Mouse (Mus musculus) small intestine, adult 2 months (tissue): Measurements from ENCODE around the gene Recql. TPM values are rescaled to one million over a fixed set of nuclear protein-coding genes. Genes with fewer than 3 reads are reported as not detected.
"Not testable (repeated sequence)": the region's sequence is repeated elsewhere in the genome, so short reads cannot be mapped to it uniquely, and the experiment has no call there.

Source experiments
- H3K27ac ChIP-seq: fragments of 200-500 bp; 2 replicates; pipeline ENCODE4 v1.5.1; 2012; ENCODE audit warnings: low read depth, low read length, control low read depth, inconsistent platforms; ENCODE audit not compliant: insufficient read depth
- H3K27me3 ChIP-seq: fragments of 200-500 bp; 2 replicates; pipeline ENCODE4 v1.6.1; 2012; ENCODE audit warnings: mild to moderate bottlenecking, moderate library complexity, low read length, inconsistent platforms; ENCODE audit not compliant: control insufficient read depth, insufficient read depth
- H3K36me3 ChIP-seq: fragments of 200-500 bp; 2 replicates; pipeline ENCODE4 v1.6.1; 2012; ENCODE audit warnings: mild to moderate bottlenecking, low read length, control low read depth, inconsistent platforms; ENCODE audit not compliant: control insufficient read depth, insufficient read depth
- H3K4me1 ChIP-seq: fragments of 200-500 bp; 2 replicates; pipeline ENCODE4 v1.6.1; 2012; ENCODE audit warnings: low read length, inconsistent platforms, mixed read lengths; ENCODE audit not compliant: control insufficient read depth, insufficient read depth, insufficient read length
- H3K4me3 ChIP-seq: fragments of 200-500 bp; 2 replicates; pipeline ENCODE4 v1.5.1; 2012; ENCODE audit warnings: low read depth, mild to moderate bottlenecking, control low read depth, inconsistent platforms, low read length, moderate library complexity
- CTCF ChIP-seq: fragments of 200-500 bp; IDR thresholded peaks from 2 replicates; pipeline ENCODE4 v1.5.1; 2012; ENCODE audit warnings: low read depth, mild to moderate bottlenecking, control low read depth, inconsistent platforms, low read length, moderate library complexity, mixed read lengths; ENCODE audit not compliant: insufficient replicate concordance, insufficient read length; ENCODE audit errors: extremely low read depth
- POLR2A ChIP-seq: fragments of 200-500 bp; IDR thresholded peaks from 2 replicates; pipeline ENCODE4 v1.6.1; 2012; ENCODE audit warnings: low read depth, mild to moderate bottlenecking, control low read depth, inconsistent platforms, low read length, moderate library complexity
- WGBS: fragments of 180-500 bp; shearing (Covaris S2); methylation state at CpG from one replicate; pipeline ENCODE4 v1.1.7; 2018; 5-methylcytosine and 5-hydroxymethylcytosine counted together
- polyA plus RNA-seq: library from polyadenylated mRNA; depleted of rRNA; stranded (reverse); fragments of >200 nt; gene quantifications from 2 replicates; pipeline ENCODE4 v1.2.3, GENCODE M21; 2012

Gene Recql
- polyA plus RNA-seq, 1 experiment = 2.1 TPM

GRCm38 (mm10) chr6:142363019-142363576 is 23.8 kb downstream of the Recql start:
- H3K27me3 ChIP-seq = no peaks in the 10 kb centered on the region
- TF ChIP-seq POLR2A (no peak), CTCF (no peak)
- 50% methylated on average over 9 of the region's 9 CpGs for WGBS
- H3K27ac ChIP-seq = no peak overlapping the region
- no peak overlapping the region for H3K4me3 ChIP-seq
- H3K4me1 ChIP-seq = no peaks in the 10 kb centered on the region
- H3K36me3 ChIP-seq = peaks cover 52% of the 10 kb centered on the region

GRCm38 (mm10) chr6:142362036-142362435 is 24.9 kb downstream of the Recql start:
- WGBS = 89% methylated on average over 6 of the region's 6 CpGs
- no peak for TF ChIP-seq CTCF
- TF ChIP-seq POLR2A = no peak
- Histone ChIP-seq H3K27ac (no peak overlapping the region), H3K4me3 (no peak overlapping the region), H3K36me3 (peaks cover 52% of the 10 kb centered on the region), H3K27me3 (no peaks in the 10 kb centered on the region), H3K4me1 (no peaks in the 10 kb centered on the region)

- 76% methylated on average over 7 of the region's 7 CpGs for WGBS
- H3K4me3 ChIP-seq = no peak overlapping the region
- H3K27ac ChIP-seq = no peak overlapping the region
- H3K36me3 ChIP-seq = peaks cover 62% of the 10 kb centered on the region
- H3K4me1 ChIP-seq = no peaks in the 10 kb centered on the region
- TF ChIP-seq POLR2A (no peak), CTCF (no peak)
- H3K27me3 ChIP-seq = no peaks in the 10 kb centered on the region
These were observed 29.8 kb downstream of the Recql start for GRCm38 (mm10) chr6:142357106-142357505.

GRCm38 (mm10) chr6:142352099-142352498 is 34.8 kb downstream of the Recql start:
- not testable (repeated sequence) for H3K4me3 ChIP-seq, H3K4me1 ChIP-seq, H3K27ac ChIP-seq, H3K27me3 ChIP-seq
- H3K36me3 ChIP-seq = peaks cover 58% of the 10 kb centered on the region
- WGBS = 50% methylated on average over 3 of the region's 3 CpGs

GRCm38 (mm10) chr6:142347431-142348385 is 39.2 kb downstream of the Recql start:
- no peaks in the 10 kb centered on the region for H3K27me3 ChIP-seq
- TF ChIP-seq POLR2A (no peak), CTCF (no peak)
- WGBS = 64% methylated on average over 11 of the region's 11 CpGs
- H3K36me3 ChIP-seq = peaks cover 30% of the 10 kb centered on the region
- H3K4me3 ChIP-seq = no peak overlapping the region
- no peak overlapping the region for H3K27ac ChIP-seq
- H3K4me1 ChIP-seq = peaks cover 5% of the 10 kb centered on the region; the same call in 1 of the 2 replicates

- H3K27ac ChIP-seq = peak overlapping the region; percentile 95
- WGBS = 27% methylated on average over 12 of the region's 12 CpGs
These were observed 40.4 kb downstream of the Recql start for GRCm38 (mm10) chr6:142346181-142347110.

More at GRCm38 (mm10) chr6:142346181-142347110, 40.4 kb downstream of the Recql start:
- TF ChIP-seq POLR2A (no peak), CTCF (no peak)
- H3K27me3 ChIP-seq = no peaks in the 10 kb centered on the region
- peaks cover 3% of the 10 kb centered on the region; the same call in 1 of the 2 replicates for H3K4me1 ChIP-seq
- peak overlapping the region; percentile 99; the same call in 1 of the 2 replicates for H3K4me3 ChIP-seq
- H3K36me3 ChIP-seq = peaks cover 25% of the 10 kb centered on the region
